Mouse (Mus musculus) lung, postnatal 14 days (tissue): ENCODE data around the gene Slc22a4.
"Not testable (repeated sequence)": the region's sequence is repeated elsewhere in the genome, so short reads cannot be mapped to it uniquely, and the experiment has no call there.

Experiments
- DNase-seq: peaks from one replicate; pipeline ENCODE4 v3.0.0; 2021

The Slc22a4 gene

DNA sequence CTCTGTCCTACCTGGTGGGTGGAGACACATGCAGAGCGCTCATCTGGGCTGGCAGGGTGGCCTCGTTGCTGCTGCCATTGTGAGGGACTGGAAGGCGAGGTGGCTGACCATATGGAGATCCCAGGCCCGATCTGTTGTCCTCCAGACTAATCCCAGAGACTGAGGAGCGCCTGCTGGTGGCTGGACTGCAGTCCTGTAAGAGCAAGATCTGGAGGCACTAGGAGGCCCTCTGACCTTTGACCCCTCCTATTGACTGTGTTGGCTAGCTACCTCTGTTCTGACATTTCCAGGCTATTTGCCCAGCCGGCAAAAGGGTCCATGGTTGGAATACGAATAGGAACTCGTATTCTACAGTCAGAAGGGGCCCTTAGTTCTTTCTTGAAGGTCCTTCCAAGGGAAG, 28.2 kb upstream of the Slc22a4 start:
- no peak for DNase-seq

- peak; percentile 66 for DNase-seq
Measured at GRCm38 (mm10) chr11:54054257-54054656, 26.4 kb upstream of the Slc22a4 start.

- DNase-seq: no peak
Measured at GRCm38 (mm10) chr11:54053090-54053489, 25.2 kb upstream of the Slc22a4 start.

GRCm38 (mm10) chr11:54052128-54052527, 24.2 kb upstream of the Slc22a4 start:
- no peak for DNase-seq

GRCm38 (mm10) chr11:54051161-54051560, 23.3 kb upstream of the Slc22a4 start:
- no peak for DNase-seq

GRCm38 (mm10) chr11:54050205-54050604, 22.3 kb upstream of the Slc22a4 start:
- no peak for DNase-seq

DNA sequence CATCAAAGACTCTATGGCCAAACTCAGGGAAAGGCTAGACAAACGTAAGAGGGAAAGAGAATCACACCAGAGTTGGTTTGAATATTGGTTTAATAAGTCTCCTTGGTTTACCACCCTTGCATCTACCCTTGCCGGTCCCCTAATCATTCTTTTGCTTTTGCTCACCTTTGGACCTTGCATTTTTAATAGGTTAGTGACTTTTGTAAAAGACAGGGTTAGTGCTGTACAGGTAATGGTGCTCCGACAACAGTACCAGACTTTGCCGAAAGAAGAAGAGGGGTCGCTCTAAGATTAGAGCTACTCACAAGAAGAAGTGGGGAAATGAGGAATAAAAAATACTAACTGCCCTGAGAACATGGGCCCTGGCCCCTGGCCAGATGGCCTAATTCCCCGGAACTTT, 12.8 kb upstream of the Slc22a4 start:
- no peak for DNase-seq

- not testable (repeated sequence) for DNase-seq
Measured at GRCm38 (mm10) chr11:54032872-54033271, 5.0 kb upstream of the Slc22a4 start.

DNA sequence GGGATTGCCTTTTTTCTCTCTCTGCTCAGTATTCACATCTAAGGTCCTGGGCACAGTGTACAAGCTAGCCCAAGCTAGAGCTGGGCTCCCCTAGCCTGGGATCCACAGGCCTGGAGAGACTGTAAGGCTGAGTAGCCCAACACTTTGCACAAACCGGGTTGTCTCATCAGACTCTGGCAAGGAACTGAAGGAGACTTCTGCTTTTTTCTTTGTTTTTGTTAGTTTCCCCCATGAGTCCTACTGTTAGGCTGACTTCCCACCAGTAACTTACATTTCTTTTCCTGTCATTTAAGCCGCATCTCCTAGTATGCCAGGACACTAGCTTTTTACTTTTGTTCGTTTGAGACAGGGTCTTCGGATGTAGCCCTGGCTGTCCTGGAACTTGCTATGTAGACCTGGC, 1.1 kb upstream of the Slc22a4 start:
- DNase-seq: no peak

DNA sequence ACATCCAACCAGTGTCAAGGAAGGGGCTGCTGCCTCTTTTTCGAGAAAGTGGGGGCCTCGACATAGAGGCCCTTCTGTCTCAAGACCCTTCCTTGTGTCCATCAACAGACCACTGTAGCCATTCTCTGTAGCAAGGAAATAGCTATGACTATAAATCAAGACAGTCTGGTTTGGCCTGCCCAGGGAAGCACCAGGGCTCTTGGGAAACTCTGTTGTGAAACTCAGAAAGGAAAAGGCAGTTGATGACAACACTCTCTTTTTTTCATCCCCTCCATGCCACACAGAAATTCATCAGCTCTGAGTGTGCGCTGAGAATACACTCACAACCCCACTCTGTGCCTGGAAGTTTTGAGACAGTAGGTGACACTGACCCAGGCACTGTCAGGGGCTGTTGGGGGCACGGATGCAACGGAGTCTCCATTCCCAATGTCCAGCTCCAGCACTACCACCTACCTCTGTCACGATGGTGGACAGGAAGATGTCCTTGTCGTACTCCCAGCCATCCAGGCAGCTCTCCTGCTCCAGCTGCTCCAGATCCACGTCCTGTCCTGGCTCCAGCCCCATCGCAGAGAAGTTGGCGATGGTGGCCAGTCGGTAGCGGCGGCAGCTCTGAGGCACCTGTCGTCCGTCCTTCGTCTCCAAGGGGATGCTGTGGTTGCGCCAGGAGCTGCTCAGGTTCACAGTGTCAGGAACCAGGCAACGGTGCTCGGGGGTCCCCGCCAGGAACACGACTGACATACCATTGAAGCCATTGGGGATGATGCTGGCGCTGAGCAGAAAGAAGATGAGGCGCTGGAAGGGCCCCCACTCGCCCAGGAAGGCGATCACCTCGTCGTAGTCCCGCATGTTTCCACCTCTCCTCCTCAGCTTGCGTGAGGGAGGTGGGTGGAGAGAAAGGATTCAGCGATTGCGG, 503 bp downstream of the Slc22a4 start:
- no peak for DNase-seq

- DNase-seq: no peak
Measured at GRCm38 (mm10) chr11:54026491-54027041, 1.3 kb downstream of the Slc22a4 start.

GRCm38 (mm10) chr11:54021396-54022093, 6.3 kb downstream of the Slc22a4 start:
- no peak for DNase-seq

DNA sequence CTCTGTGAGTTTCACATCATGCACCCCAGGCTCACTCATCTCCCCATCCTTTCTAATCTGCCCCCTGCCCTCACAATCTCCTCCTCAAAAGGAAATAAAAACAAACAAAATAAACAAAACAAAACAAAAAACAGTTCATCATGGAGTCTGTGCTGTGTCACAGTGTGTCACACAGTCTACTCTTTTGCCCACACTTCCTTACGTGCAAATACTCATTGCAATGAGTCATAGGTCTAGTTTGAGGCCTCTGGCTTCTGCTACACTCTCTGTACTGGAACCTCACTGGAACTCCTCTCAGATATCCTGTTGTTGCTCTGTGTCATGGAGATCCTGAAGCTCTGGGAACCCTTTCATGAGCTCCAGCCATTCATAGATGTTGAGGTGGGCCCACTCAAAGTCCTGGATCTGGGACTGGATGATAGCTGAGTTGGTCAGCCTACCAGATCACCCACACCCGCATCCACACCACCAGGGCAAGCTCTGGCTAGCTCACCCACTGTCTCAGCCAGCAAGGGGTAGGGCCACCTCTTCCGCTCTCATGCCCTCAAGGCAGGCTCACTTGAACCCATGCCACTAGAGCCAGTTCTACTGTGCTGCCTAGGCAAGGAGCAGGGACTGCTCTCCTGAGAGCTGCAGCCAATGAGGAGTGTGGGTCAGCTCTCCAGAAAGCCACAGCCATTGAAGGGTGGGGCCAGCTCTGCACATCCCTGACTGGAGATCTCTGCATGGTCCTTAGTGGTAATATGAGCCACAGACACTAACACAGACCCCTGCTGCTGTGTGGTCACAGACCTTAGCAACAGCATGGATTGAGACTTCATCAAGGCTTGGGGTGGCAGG, 8.8 kb downstream of the Slc22a4 start:
- DNase-seq: no peak

GRCm38 (mm10) chr11:54017596-54017995, 10.3 kb downstream of the Slc22a4 start:
- no peak for DNase-seq

DNA sequence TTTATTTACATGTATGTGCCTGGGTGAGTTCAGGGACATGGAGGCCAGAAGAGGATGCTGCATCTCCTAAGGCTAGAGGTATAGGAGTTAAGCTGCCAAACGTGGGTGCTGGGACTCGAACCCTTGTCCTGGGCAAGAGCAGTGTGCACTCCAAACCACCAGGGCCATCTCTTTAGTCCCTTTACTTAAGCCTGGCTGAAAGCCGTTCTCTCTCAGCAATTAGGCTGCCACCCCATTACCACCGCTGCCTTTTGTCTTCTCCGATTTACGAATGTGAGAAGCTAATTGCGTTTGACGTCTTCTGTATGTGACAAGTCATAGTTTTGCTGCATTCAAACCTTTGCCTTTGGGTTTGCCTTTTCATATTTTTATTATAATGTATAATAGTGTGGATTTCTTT, 11.8 kb downstream of the Slc22a4 start:
- DNase-seq: no peak

- DNase-seq: no peak
Measured at GRCm38 (mm10) chr11:54012961-54013360, 14.9 kb downstream of the Slc22a4 start.

GRCm38 (mm10) chr11:54011255-54011654, 16.6 kb downstream of the Slc22a4 start:
- no peak for DNase-seq

DNA sequence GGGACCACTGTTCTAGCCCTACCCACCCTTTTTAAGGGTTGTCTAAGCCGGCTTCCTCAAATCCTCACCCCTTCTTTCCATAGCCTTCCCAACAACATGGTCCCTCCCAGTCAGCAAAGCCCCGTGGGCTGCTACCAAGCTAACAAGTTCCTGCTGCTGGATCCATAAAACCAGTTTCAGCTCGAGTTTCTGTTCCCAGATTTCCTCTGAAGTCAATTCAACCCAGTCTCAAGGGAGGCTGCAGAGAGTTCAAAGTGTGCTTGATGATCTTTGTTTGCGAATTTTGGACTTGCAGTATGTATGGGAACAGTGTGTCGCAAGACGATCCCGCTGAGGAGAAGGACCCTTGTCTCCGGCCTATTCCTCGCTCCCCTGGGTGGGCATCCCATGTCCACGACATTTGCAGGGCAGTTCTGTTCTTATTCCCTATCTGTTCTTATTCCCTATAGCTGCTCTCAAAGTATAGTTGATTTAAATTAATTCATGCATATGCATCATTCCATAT, 19.4 kb downstream of the Slc22a4 start:
- DNase-seq: no peak

- DNase-seq: no peak
Measured at GRCm38 (mm10) chr11:54007717-54008116, 20.2 kb downstream of the Slc22a4 start.

DNA sequence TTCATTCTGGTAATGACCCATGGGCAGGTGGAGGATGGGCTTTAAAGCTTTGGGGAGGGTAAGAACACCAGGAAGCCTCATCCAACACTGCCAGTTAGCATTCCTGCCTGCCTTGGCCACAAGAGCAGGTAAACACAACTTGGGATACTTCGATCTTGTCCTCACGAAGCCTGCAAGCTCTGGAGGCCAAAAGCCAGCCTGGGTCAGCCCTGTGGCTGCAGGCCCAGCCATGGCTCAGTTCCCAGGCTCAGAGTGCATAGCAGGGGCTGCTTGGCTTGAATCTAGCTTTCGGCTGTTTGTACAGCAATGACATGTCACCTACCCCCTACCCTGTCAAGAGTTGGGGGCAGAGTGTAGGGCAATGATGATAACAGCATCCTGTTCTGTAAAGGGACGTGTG, 21.0 kb downstream of the Slc22a4 start:
- DNase-seq: peak; percentile 36

DNA sequence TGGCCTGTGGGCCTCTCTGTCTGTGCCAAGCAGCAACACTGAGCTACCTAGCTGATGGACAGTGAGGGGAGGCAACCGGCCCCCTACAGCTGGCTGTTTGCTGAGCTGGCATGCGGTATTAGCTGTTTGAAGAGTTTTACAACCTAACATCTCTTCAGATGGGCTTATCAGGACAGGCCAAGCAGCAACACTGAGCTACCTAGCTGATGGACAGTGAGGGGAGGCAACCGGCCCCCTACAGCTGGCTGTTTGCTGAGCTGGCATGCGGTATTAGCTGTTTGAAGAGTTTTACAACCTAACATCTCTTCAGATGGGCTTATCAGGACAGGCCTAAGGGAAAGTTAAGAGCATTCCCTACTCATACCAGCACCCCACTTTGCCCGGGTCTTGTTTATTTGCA, 21.5 kb downstream of the Slc22a4 start:
- DNase-seq: not testable (repeated sequence)

DNA sequence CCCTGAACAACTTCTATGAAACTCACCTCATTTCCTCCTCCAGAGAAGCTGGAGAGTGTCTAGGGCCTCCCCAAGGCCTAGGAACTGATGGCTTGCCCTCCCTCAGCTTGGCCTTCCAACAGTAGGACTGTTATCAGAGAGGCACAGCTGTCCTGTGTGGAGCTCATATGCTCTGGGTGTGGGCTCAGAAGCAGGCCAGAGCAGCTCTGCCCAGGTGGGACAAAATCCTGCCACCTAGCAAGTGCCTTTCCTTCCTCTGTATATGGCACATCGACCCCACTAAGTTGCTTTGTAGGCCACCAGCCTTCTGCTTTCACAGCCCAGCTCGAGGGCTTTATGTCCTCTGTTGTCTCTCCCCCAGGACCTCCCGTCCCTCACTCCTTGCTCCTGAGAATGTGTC, 23.2 kb downstream of the Slc22a4 start:
- no peak for DNase-seq

DNA sequence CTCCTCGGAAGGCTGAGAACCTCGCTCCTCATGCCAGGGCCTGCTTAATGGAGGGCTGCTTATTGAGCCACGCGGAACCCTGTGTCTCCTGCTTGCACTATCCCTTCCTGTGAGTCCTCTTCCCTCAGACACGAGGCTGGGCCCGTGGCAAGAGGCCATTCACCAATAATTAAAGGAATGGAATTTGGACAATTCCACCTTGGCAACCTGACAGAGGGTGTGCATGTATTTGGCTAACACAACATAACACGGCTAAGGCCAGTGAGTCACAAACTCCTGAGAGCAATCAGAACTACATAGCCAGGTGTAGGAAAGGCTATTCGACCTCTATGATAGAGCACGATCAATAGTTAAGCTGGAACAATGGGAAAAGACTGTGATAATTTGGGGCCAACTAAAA, 23.7 kb downstream of the Slc22a4 start:
- peak; percentile 67 for DNase-seq
